Mouse (Mus musculus): ENCODE measurements around the gene Zfhx3. TPM values are rescaled to one million over a fixed set of nuclear protein-coding genes. Genes with fewer than 3 reads are reported as not detected.

Gene Zfhx3
- polyA plus RNA-seq, 1 experiment from 2014 or later, result 14.4 TPM

- Histone ChIP-seq H3K27ac (replicated peaks) (no peak overlapping the region), H3K27me3 (ENCODE audit: low read depth, poor library complexity, severe bottlenecking) (peaks cover 14% of the 10 kb centered on the region; the same call in 1 of the 2 replicates), H3K36me3 (peaks cover 13% of the 10 kb centered on the region), H3K4me1 (peaks cover 64% of the 10 kb centered on the region), H3K4me3 (no peak overlapping the region), H3K9me3 (replicated peaks) (no peaks in the 10 kb centered on the region)
- WGBS, result 91% methylated on average over 9 of the region's 9 CpGs
- no peak for DNase-seq (ENCODE audit: low spot score)
Observed at GRCm38 (mm10) chr8:108750806-108751205, 808.4 kb downstream of the Zfhx3 start.

- Histone ChIP-seq H3K4me1 (peaks cover 59% of the 10 kb centered on the region), H3K36me3 (peaks cover 13% of the 10 kb centered on the region), H3K27ac (replicated peaks) (no peak overlapping the region; the same call in 1 of the 2 replicates), H3K9me3 (replicated peaks) (no peaks in the 10 kb centered on the region), H3K4me3 (no peak overlapping the region), H3K27me3 (ENCODE audit: low read depth, poor library complexity, severe bottlenecking) (no peaks in the 10 kb centered on the region)
- WGBS, result 81% methylated on average over 6 of the region's 6 CpGs
- DNase-seq (ENCODE audit: low spot score), result no peak
Observed at GRCm38 (mm10) chr8:108754556-108754955, 812.1 kb downstream of the Zfhx3 start.

GRCm38 (mm10) chr8:108755400-108756325, 813.2 kb downstream of the Zfhx3 start:
- 62% methylated on average over 19 of the region's 19 CpGs for WGBS
- H3K9me3 ChIP-seq (replicated peaks), result no peaks in the 10 kb centered on the region
- no peaks in the 10 kb centered on the region for H3K27me3 ChIP-seq (ENCODE audit: low read depth, poor library complexity, severe bottlenecking)
- DNase-seq (ENCODE audit: low spot score), result no peak
- H3K36me3 ChIP-seq, result peaks cover 13% of the 10 kb centered on the region
- peak overlapping the region; percentile 63 for H3K27ac ChIP-seq (replicated peaks)
- no peak overlapping the region for H3K4me3 ChIP-seq
- peaks cover 59% of the 10 kb centered on the region for H3K4me1 ChIP-seq

DNA sequence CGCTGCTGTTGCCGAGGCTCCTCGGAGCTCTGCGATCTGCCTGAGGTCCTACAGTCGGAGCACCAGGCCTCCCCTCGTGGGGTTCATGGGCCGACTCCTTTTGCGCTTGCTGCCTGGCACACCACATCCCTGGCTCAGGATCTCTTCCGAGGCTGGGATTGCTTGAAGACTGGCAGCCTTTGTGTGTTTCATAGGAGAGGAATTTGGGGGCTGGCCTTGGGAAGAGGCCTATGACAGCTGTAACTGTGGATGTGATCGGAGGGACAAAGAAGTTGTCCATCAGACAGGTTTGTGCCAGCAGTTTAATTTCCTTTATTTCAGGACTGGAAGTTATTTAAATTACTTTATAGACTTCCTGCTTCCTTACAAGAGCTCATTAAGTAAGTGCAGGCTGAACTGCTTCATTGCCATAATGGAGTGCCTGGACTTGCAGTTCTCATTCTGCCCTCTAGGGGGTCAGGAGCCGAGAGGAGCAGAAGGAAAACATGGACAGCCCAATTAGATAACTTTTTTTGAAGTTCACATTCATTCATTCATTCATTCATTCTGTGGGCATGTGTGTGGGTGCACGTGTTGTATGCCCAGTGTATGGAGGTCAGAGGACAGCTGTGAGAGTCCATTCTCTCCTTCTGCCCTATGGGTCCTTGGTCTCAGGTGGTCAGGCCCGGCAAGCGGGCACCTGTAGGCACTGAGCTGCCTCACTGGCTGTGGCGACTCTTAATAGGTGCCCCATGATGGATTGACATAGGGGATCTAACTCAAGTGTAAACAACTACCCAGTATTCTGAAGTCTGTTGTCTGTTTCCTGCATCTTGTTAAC, 817.3 kb downstream of the Zfhx3 start:
- Histone ChIP-seq H3K27me3 (ENCODE audit: low read depth, poor library complexity, severe bottlenecking) (no peaks in the 10 kb centered on the region), H3K4me1 (peaks cover 86% of the 10 kb centered on the region), H3K4me3 (no peak overlapping the region), H3K9me3 (replicated peaks) (no peaks in the 10 kb centered on the region), H3K36me3 (no peaks in the 10 kb centered on the region), H3K27ac (replicated peaks) (peak overlapping the region; percentile 39)
- WGBS, result 66% methylated on average over 15 of the region's 15 CpGs
- peak; percentile 63 for DNase-seq (ENCODE audit: low spot score)

DNA sequence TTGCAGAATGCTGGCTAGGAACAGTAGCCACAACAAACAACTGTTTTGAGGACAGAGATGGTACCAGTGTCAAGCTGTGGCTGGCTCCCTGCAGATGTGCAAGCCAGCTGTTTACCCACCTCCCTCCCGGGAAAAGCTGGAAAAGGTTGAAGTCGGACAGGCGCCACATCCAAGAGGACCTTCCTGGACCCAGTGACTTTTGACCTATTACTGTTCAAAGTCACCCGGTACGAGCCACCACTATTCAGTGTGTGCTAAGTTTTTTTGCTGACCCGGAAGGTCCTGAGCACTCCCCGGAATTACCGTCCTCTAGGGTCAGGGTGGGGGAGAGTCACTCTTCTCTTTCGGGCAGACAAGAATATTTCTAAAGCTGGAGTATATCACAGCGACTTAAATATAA, 818.3 kb downstream of the Zfhx3 start:
- no peaks in the 10 kb centered on the region for H3K36me3 ChIP-seq
- H3K4me1 ChIP-seq, result peaks cover 80% of the 10 kb centered on the region
- no peaks in the 10 kb centered on the region for H3K27me3 ChIP-seq (ENCODE audit: low read depth, poor library complexity, severe bottlenecking)
- 75% methylated on average over 10 of the region's 10 CpGs for WGBS
- H3K9me3 ChIP-seq (replicated peaks), result no peaks in the 10 kb centered on the region
- H3K4me3 ChIP-seq, result no peak overlapping the region
- H3K27ac ChIP-seq (replicated peaks), result no peak overlapping the region
- DNase-seq (ENCODE audit: low spot score), result no peak

DNA sequence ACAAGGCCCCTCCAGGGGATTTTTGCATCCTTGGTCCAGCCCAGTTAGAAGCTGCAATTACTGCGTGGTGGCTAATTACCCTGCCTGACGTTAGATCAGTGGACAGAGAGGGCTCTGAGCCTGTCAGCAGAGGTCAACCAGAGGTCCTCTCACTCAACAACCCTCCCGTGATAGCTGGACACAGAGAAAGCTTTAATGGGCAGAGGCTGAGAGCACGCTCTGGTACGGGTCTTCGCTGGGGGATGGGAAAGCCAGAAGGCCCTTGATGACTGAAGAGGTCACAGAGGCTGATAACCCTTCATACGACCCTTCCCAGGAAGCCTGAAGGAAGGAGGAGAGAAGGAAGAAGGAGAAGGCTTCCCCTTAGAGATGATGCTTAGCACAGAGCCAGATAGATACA, 820.1 kb downstream of the Zfhx3 start:
- H3K36me3 ChIP-seq, result no peaks in the 10 kb centered on the region
- no peak overlapping the region for H3K4me3 ChIP-seq
- peaks cover 89% of the 10 kb centered on the region for H3K4me1 ChIP-seq
- DNase-seq (ENCODE audit: low spot score), result no peak
- 18% methylated on average over 7 of the region's 7 CpGs for WGBS
- no peaks in the 10 kb centered on the region for H3K9me3 ChIP-seq (replicated peaks)
- H3K27me3 ChIP-seq (ENCODE audit: low read depth, poor library complexity, severe bottlenecking), result no peaks in the 10 kb centered on the region
- H3K27ac ChIP-seq (replicated peaks), result peak overlapping the region; percentile 42

GRCm38 (mm10) chr8:108764403-108765194, 822.2 kb downstream of the Zfhx3 start:
- Histone ChIP-seq H3K36me3 (no peaks in the 10 kb centered on the region), H3K27ac (replicated peaks) (peak overlapping the region; percentile 38; the same call in 1 of the 2 replicates), H3K4me1 (peaks cover 82% of the 10 kb centered on the region), H3K9me3 (replicated peaks) (no peaks in the 10 kb centered on the region), H3K27me3 (ENCODE audit: low read depth, poor library complexity, severe bottlenecking) (no peaks in the 10 kb centered on the region), H3K4me3 (no peak overlapping the region)
- 81% methylated on average over 19 of the region's 19 CpGs for WGBS
- DNase-seq (ENCODE audit: low spot score), result no peak

DNA sequence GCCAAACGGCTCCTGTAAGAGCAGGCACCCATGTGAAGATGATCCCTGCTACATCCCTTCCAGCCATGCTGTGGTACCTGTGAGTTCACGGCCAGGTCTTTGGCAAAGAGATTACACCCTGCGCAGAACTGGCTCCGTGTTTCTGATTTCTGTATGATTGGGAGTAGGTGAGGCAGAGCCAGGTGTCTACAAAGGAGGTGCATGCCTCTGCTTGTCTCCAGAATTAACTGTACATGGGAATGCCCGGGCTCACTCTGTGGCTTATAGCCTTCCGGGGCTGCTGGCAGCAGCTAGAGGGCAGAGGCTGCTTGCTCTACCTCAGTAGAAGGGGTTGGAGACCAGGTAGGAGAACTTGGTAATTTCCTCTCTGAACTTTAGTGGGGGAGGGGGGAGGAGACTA, 823.7 kb downstream of the Zfhx3 start:
- no peak for DNase-seq (ENCODE audit: low spot score)
- 88% methylated on average over 6 of the region's 6 CpGs for WGBS

DNA sequence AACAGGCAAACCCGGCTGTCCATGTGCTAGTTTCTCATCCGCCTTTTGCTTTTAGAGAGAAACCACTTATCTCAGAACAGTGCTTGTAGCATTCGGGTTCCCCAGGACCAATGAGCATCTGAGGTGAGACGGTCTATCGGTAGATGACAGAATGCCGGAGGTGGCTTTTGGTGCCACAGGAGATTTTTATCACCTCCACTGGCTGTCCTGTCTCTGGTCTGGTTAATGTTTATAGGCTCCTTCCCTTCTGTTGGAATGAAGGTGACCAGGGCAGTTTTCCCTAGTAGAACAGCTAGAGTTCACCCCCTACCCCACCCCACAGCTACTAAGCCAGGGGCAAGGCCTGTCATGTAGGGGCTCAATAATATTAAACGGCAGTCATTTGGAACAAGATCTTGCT, 825.6 kb downstream of the Zfhx3 start:
- Histone ChIP-seq H3K27ac (replicated peaks) (no peak overlapping the region), H3K36me3 (no peaks in the 10 kb centered on the region), H3K4me1 (peaks cover 62% of the 10 kb centered on the region), H3K27me3 (ENCODE audit: low read depth, poor library complexity, severe bottlenecking) (no peaks in the 10 kb centered on the region), H3K4me3 (no peak overlapping the region), H3K9me3 (replicated peaks) (no peaks in the 10 kb centered on the region)
- 95% methylated on average over 7 of the region's 7 CpGs for WGBS
- DNase-seq (ENCODE audit: low spot score), result no peak

More for the DNA sequence above, 823.7 kb downstream of the Zfhx3 start:
- H3K4me1 ChIP-seq, result peaks cover 73% of the 10 kb centered on the region
- H3K27me3 ChIP-seq (ENCODE audit: low read depth, poor library complexity, severe bottlenecking), result no peaks in the 10 kb centered on the region
- no peaks in the 10 kb centered on the region for H3K36me3 ChIP-seq
- no peak overlapping the region for H3K4me3 ChIP-seq
- 0 out of 2 replicates have a peak overlapping the region, but pooled peaks have one; percentile 23 for H3K27ac ChIP-seq (replicated peaks)
- H3K9me3 ChIP-seq (replicated peaks), result no peaks in the 10 kb centered on the region

DNA sequence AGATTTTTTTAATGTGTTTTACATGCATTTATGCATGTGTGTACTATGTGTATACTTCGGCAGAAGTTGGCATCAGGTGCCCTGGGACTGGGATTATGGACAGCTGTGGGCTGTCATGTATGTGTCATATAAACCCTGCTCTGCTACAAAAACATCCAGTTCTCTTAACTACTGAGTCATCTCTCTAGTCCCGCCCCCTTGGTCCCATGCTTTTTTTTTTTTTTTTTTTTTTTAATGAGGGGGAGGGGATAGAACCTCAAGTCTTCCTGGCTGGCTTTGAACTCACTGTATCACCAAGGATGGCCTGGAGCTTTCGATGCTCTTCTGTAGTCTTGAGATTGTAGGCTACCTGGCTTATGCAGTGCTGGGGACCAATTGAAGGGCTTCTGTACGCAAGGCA, 827.9 kb downstream of the Zfhx3 start:
- H3K27ac ChIP-seq (replicated peaks), result no peak overlapping the region

GRCm38 (mm10) chr8:108773436-108773835, 831.0 kb downstream of the Zfhx3 start:
- H3K9me3 ChIP-seq (replicated peaks), result no peaks in the 10 kb centered on the region
- no peaks in the 10 kb centered on the region for H3K27me3 ChIP-seq (ENCODE audit: low read depth, poor library complexity, severe bottlenecking)
- H3K27ac ChIP-seq (replicated peaks), result no peak overlapping the region
- DNase-seq (ENCODE audit: low spot score), result no peak
- peaks cover 8% of the 10 kb centered on the region for H3K36me3 ChIP-seq
- no peak overlapping the region for H3K4me3 ChIP-seq
- peaks cover 69% of the 10 kb centered on the region for H3K4me1 ChIP-seq
- 94% methylated on average over 6 of the region's 6 CpGs for WGBS

More for the DNA sequence above, 827.9 kb downstream of the Zfhx3 start:
- Histone ChIP-seq H3K4me3 (no peak overlapping the region), H3K27me3 (ENCODE audit: low read depth, poor library complexity, severe bottlenecking) (no peaks in the 10 kb centered on the region), H3K9me3 (replicated peaks) (no peaks in the 10 kb centered on the region), H3K4me1 (peaks cover 61% of the 10 kb centered on the region), H3K36me3 (peaks cover 8% of the 10 kb centered on the region)
- DNase-seq (ENCODE audit: low spot score), result no peak
- 92% methylated on average over 4 of the region's 4 CpGs for WGBS

- Histone ChIP-seq H3K27ac (replicated peaks) (no peak overlapping the region), H3K36me3 (peaks cover 8% of the 10 kb centered on the region), H3K27me3 (ENCODE audit: low read depth, poor library complexity, severe bottlenecking) (no peaks in the 10 kb centered on the region), H3K4me1 (peaks cover 69% of the 10 kb centered on the region), H3K9me3 (replicated peaks) (no peaks in the 10 kb centered on the region), H3K4me3 (no peak overlapping the region)
- DNase-seq (ENCODE audit: low spot score), result no peak
- WGBS, result 94% methylated on average over 12 of the region's 12 CpGs
Observed at GRCm38 (mm10) chr8:108778063-108778462, 835.6 kb downstream of the Zfhx3 start.
